ENCODE assay signal across 10 mouse cellular contexts in genomic region chr9:103229037-103229867, GRCm38 (mm10). TPM values are rescaled to one million over a fixed set of nuclear protein-coding genes. Genes with fewer than 3 reads are reported as not detected.
DNase-seq lines count a peak whose midpoint lies in the region; ATAC-seq and TF ChIP-seq lines count a peak whose summit lies in the region.
"Had no signal": no experiment of that assay in that cellular context is flagged by ENCODE, and none has a peak within 500 bp of the region (broad histone marks: within the 10 kb centered on the region; RNA-seq: fewer than 3 reads in every experiment).

No protein-coding gene starts in this region.

- intact Hi-C loops in heart, postnatal 36 days (cut with DNase I): loop anchor here (5.0 kb wide), 1 partner anchor 73 kb away; no protein-coding TSS in a partner anchor

- H3K36me3 ChIP-seq in liver, embryonic 15.5 days (replicated peaks): peaks cover 5% of the 10 kb centered on the region; the same call in 1 of the 2 replicates

- WGBS in lung, adult 2 months: 76% methylated on average over 15 of the region's 15 CpGs
- 73% methylated on average over 15 of the region's 15 CpGs for WGBS in bone marrow, adult 2 months
- 61% methylated on average over 15 of the region's 15 CpGs for WGBS in liver, embryonic 15.5 days (ENCODE audit: insufficient replicate concordance)

- peaks cover 11% of the 10 kb centered on the region; the same call in 1 of the 2 replicates for H3K27me3 ChIP-seq in liver, embryonic 15.5 days
- H3K27me3 ChIP-seq: forebrain, embryonic 13.5 days had no signal

- DNase-seq in heart, adult 11 months: peak; percentile 85
- DNase-seq in heart, postnatal 36 days: no peak
- DNase-seq in lung, adult 2 months: no peak
- DNase-seq in lung, postnatal 10 days: no peak
- DNase-seq in ovary, postnatal 14 days (ENCODE audit: low spot score): no peak
- DNase-seq in adipocyte (ENCODE audit: low spot score): no peak

- H3K4me3 ChIP-seq in lung, adult 2 months (replicated peaks; ENCODE audit: extremely low read depth, low read depth, low read length): peak overlapping the region; percentile 72
- H3K4me3 ChIP-seq in bone marrow, adult 2 months (replicated peaks; ENCODE audit: control insufficient read depth, low read depth, low read length): peak overlapping the region; percentile 8
- peak overlapping the region; percentile 43 for H3K4me3 ChIP-seq in liver, embryonic 15.5 days (replicated peaks)

- peak overlapping the region; percentile 17; the same call in 1 of the 2 replicates for H3K9ac ChIP-seq in liver, embryonic 15.5 days
- H3K9ac ChIP-seq: forebrain, embryonic 13.5 days had no signal

- no peak for ATAC-seq in liver, embryonic 15.5 days (ENCODE audit: insufficient read depth)

- TF ChIP-seq POLR2A in lung, adult 2 months (IDR thresholded peaks at IDR 0.05; ENCODE audit: borderline replicate concordance, extremely low read depth, low read depth, low read length): no peak
- TF ChIP-seq POLR2A in bone marrow, adult 2 months (IDR thresholded peaks at IDR 0.05; ENCODE audit: borderline replicate concordance, control insufficient read depth, low read depth, low read length): no peak

- H3K27ac ChIP-seq in bone marrow, adult 2 months (ENCODE audit: control insufficient read depth, insufficient read depth, low read depth, low read length, poor library complexity): no peak overlapping the region
- peak overlapping the region; percentile 53 for H3K27ac ChIP-seq in liver, embryonic 15.5 days (replicated peaks)
- H3K27ac ChIP-seq: forebrain, embryonic 13.5 days had no signal

- no peaks in the 10 kb centered on the region for H3K9me3 ChIP-seq in liver, embryonic 15.5 days (replicated peaks)
- H3K9me3 ChIP-seq: forebrain, embryonic 13.5 days had no signal

- TF ChIP-seq CTCF in lung, adult 2 months (IDR thresholded peaks at IDR 0.05; ENCODE audit: insufficient read depth, low read length): no peak
- no peak for TF ChIP-seq CTCF in bone marrow, adult 2 months (IDR thresholded peaks at IDR 0.05; ENCODE audit: control insufficient read depth, insufficient read depth, low read length)

- peak overlapping the region; percentile 49 for H3K4me2 ChIP-seq in liver, embryonic 15.5 days

- H3K4me1 ChIP-seq in lung, adult 2 months (ENCODE audit: control insufficient read depth, insufficient read depth, low read length): peaks cover 3% of the 10 kb centered on the region; the same call in 1 of the 2 replicates
- no peaks in the 10 kb centered on the region; the same call in 1 of the 2 replicates for H3K4me1 ChIP-seq in bone marrow, adult 2 months (ENCODE audit: control insufficient read depth, insufficient read depth, low read length)
- peaks cover 36% of the 10 kb centered on the region for H3K4me1 ChIP-seq in liver, embryonic 15.5 days (replicated peaks)

RNA-seq across cellular contexts. Expression of gene Gm20425, which starts 0.9 kb away (rescaled TPM):
- 1 to 10 TPM; 6.7 to 8.7 TPM for total RNA-seq in heart, postnatal 36 days (2021)
- 0.08 and 0.27 TPM in 2 replicates for polyA plus RNA-seq in lung, adult 2 months (2012; rRNA removed)
- polyA plus RNA-seq in bone marrow, adult 2 months (2011; ENCODE audit: insufficient read depth, insufficient read length, low replicate concordance, missing spikeins): not detected in 2 replicates
- 0.24 and 2.3 TPM in 2 replicates for polyA plus RNA-seq in liver, embryonic 15.5 days (2015; fragmentation: Nextera tagmentation; extraction: Ambion mirVana)
- polyA plus RNA-seq: C2C12 had no signal

RNA-seq across cellular contexts. Expression of gene Trf, which starts 1.0 kb away (rescaled TPM):
- total RNA-seq in heart, postnatal 36 days (2021): 10 to 100 TPM; 53.3 to 56.3 TPM
- polyA plus RNA-seq in lung, adult 2 months (2012; rRNA removed): 569 and 855 TPM in 2 replicates
- polyA plus RNA-seq in bone marrow, adult 2 months (2011; ENCODE audit: insufficient read depth, insufficient read length, low replicate concordance, missing spikeins): 77.9 and 106 TPM in 2 replicates
- 10,865 and 16,074 TPM in 2 replicates for polyA plus RNA-seq in liver, embryonic 15.5 days (2015; fragmentation: Nextera tagmentation; extraction: Ambion mirVana)
- polyA plus RNA-seq: C2C12 had no signal

RNA-seq across cellular contexts. Expression of gene Srprb, which starts 27.3 kb away (rescaled TPM):
- total RNA-seq in heart, postnatal 36 days (2021): 10 to 100 TPM; 16.0 to 16.6 TPM
- 49.1 and 52.5 TPM in 2 replicates for polyA plus RNA-seq in lung, adult 2 months (2012; rRNA removed)
- 5.3 and 5.5 TPM in 2 replicates for polyA plus RNA-seq in bone marrow, adult 2 months (2011; ENCODE audit: insufficient read depth, insufficient read length, low replicate concordance, missing spikeins)
- polyA plus RNA-seq in liver, embryonic 15.5 days (2015; fragmentation: Nextera tagmentation; extraction: Ambion mirVana): 18.9 and 22.5 TPM in 2 replicates

Comparison
In these comparisons a context has a peak if more than half of its experiments do, and no peak if none do; other contexts are left out.
1. H3K4me3 ChIP-seq: peak in every context shown above with its lines; median percentile 72 in lung, adult 2 months; 43 in liver, embryonic 15.5 days; 8 in bone marrow, adult 2 months.
2. RNA of gene Trf, which starts 1.0 kb away (polyA plus RNA-seq): 10,865 to 16,074 TPM in liver, embryonic 15.5 days; 569 to 855 TPM in lung, adult 2 months and 77.9 to 106 TPM in bone marrow, adult 2 months; every median in the first group is over 10 times any median in the second.